Mouse (Mus musculus) embryonic fibroblast, embryonic 13.5 days (primary cell): Measurements from ENCODE around the gene Ppwd1.

Experiments used
- CTCF ChIP-seq: IDR thresholded peaks from 2 replicates; pipeline ENCODE4 v1.5.1; 2011; ENCODE audit warnings: mild to moderate bottlenecking, control low read depth, low read length, moderate library complexity, borderline replicate concordance; ENCODE audit not compliant: insufficient read depth
- POLR2A ChIP-seq: IDR thresholded peaks from 2 replicates; pipeline ENCODE4 v1.6.1; 2011; ENCODE audit warnings: low read depth, mild to moderate bottlenecking, control low read depth, low read length, moderate library complexity

DNA sequence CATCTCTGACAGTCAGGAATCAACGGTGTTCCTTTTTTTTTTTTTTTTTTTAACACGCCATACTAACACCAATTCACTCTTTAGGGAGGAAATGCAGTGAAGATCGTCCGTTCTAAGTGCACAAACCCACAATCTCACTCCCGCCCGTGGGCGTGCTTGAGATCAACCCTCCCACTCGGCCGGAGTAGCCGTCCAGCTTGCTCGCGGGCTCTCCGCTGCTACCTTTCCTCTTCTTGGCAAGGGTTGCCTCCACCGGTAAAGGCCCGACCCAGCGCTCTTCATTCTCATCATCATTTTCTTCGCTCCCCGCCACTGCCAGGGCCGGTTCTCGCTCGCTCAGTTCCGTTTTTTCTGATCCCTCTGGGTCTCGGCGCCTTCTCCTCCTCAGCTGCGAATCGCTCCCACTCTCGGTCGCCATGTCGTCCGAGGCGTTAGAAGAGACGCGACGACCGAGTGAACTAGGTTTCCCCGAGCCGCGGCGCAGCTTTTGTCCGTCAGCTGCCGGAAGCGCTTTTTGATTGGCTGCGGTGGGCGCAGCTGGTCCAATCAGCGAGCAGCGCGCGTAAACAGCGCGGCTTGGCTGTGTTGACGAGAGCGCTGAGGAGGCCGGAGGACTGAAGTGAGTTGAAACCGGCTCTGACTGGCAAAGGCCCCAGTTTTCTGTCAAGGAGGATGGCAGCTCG lies at the start of gene Ppwd1, which contains the start of gene Cenpk:
- TF ChIP-seq CTCF, result no peak
- peak; percentile 96 for TF ChIP-seq POLR2A
